Mouse (Mus musculus): ENCODE results near the gene Tmem38b.

DNA sequence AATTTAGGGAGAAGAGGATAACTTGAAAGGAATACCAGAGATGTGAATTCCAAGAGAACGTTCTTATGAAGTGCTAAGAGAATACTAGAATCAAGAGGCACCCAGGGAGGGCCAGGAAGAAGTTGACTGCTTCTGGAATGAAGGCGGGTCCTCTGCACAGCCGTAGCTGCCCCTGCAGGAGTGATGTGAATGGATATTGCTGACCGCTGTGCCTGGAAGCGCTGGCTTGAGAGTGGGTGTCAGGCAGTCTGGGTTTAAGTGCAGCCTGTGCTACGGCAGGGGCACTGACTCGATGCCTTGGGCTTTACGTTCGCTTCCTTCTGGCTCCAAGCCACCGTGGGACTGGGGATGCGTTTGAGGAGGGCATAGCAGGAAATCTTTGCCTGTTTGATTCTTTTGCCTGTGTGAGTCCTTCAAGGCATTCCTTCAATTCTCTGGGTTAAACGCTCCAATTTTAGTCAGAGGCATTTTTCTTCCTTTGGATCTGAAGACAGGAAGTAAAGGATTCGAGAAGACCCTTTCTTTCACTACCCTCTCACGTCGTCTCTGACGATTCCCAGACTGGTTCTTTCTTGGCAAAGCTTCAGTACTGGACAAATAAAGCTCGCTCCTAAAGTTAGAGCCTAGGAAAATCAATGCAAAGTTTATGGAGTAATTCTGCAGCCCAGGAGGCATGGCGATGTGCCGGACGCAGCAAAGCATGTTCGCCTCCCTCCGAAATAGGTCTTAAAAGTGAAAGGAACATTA, 60.7 kb downstream of the Tmem38b start:
- TF ChIP-seq CTCF (IDR thresholded peaks at IDR 0.05; ENCODE audit: low read depth): no peak
- TF ChIP-seq EP300 (IDR thresholded peaks at IDR 0.05; ENCODE audit: low read depth): no peak
